Mouse (Mus musculus) right cerebral cortex, postnatal 10 days (tissue): ENCODE data around the gene Fign.
A peak's percentile ranks its signal among the peaks of the same experiment; 100 is the strongest.

Source experiments
- DNase-seq, 2 experiments: peaks; one replicate each; pipeline ENCODE4 v3.0.0; 2021; ENCODE audit warnings: low spot score in 2 of 2

Gene Fign

GRCm38 (mm10) chr2:64059477-64059876 lies 38.4 kb downstream of the Fign start:
- DNase-seq, result no peak

GRCm38 (mm10) chr2:64048142-64048541 lies 49.7 kb downstream of the Fign start:
- no peak for DNase-seq

- peak; percentile 69 to 73 for DNase-seq
Measured at GRCm38 (mm10) chr2:64043099-64043498, 54.7 kb downstream of the Fign start.

- DNase-seq, result peak in 1 of 2 experiments; percentile 27
Measured at GRCm38 (mm10) chr2:64035393-64035792, 62.4 kb downstream of the Fign start.

- peak in 1 of 2 experiments; percentile 21 for DNase-seq
Measured at GRCm38 (mm10) chr2:64033871-64034270, 64.0 kb downstream of the Fign start.

GRCm38 (mm10) chr2:64025961-64026360 lies 71.9 kb downstream of the Fign start:
- no peak for DNase-seq

- DNase-seq, result no peak
Measured at GRCm38 (mm10) chr2:63994304-63995023, 103.4 kb downstream of the Fign start.

GRCm38 (mm10) chr2:63985426-63985825 lies 112.4 kb downstream of the Fign start:
- DNase-seq, result no peak

- no peak for DNase-seq
Measured at GRCm38 (mm10) chr2:63982351-63982751, 115.5 kb downstream of the Fign start.

- no peak for DNase-seq
Measured at GRCm38 (mm10) chr2:63981449-63981848, 116.4 kb downstream of the Fign start.

- DNase-seq, result no peak
Measured at GRCm38 (mm10) chr2:63969633-63970032, 128.2 kb downstream of the Fign start.

- DNase-seq, result no peak
Measured at GRCm38 (mm10) chr2:63931041-63931440, 166.8 kb downstream of the Fign start.

GRCm38 (mm10) chr2:63926481-63927097 lies 171.2 kb downstream of the Fign start:
- DNase-seq, result no peak

GRCm38 (mm10) chr2:63925721-63926235 lies 172.1 kb downstream of the Fign start:
- DNase-seq, result no peak
